Mouse (Mus musculus) bone marrow, adult 2 months (tissue): ENCODE results near the gene Vsig10.

Experiments used
- CTCF ChIP-seq: fragments of 200-500 bp; IDR thresholded peaks from 2 replicates; pipeline ENCODE4 v1.5.1; 2011; ENCODE audit warnings: low read length, control low read depth; ENCODE audit not compliant: control insufficient read depth, insufficient read depth
- POLR2A ChIP-seq: fragments of 200-500 bp; IDR thresholded peaks from 2 replicates; pipeline ENCODE4 v1.6.1; 2011; ENCODE audit warnings: low read depth, mild to moderate bottlenecking, control low read depth, low read length, borderline replicate concordance; ENCODE audit not compliant: control insufficient read depth

- TF ChIP-seq CTCF (no peak), POLR2A (no peak)
These were observed 79.2 kb downstream of the Vsig10 start for GRCm38 (mm10) chr5:117398007-117398550.
